Mouse (Mus musculus): ENCODE measurements at regions not wholly inside any gene's neighbourhood (a gene's known extent, or its start where the extent isn't known, plus 50 kb on each side); places are given as distances from the start of the nearest gene placed in this dataset.

- Histone ChIP-seq H3K9ac (replicated peaks; ENCODE audit: low read depth) (no peak overlapping the region), H3K27ac (ENCODE audit: low read length) (no peak overlapping the region), H3K4me1 (ENCODE audit: insufficient read depth, low read depth, low read length) (no peaks in the 10 kb centered on the region), H3K4me2 (replicated peaks; ENCODE audit: low read depth, low read length) (no peak overlapping the region), H3K4me3 (ENCODE audit: low read depth, low read length) (no peak overlapping the region), H3K36me3 (ENCODE audit: insufficient read depth, low read length) (no peaks in the 10 kb centered on the region), H3K27me3 (replicated peaks; ENCODE audit: insufficient read depth, low read length) (no peaks in the 10 kb centered on the region), H3K9me3 (ENCODE audit: low read length) (no peaks in the 10 kb centered on the region)
- no peak for DNase-seq (ENCODE audit: low spot score)
- TF ChIP-seq EP300 (IDR thresholded peaks at IDR 0.05), result no peak
- no peak for ATAC-seq
- WGBS, result 88% methylated on average over 1 of the region's 1 CpGs
These were observed 801.1 kb upstream of the Tmem132c start for GRCm38 (mm10) chr5:126440516-126440915.

DNA sequence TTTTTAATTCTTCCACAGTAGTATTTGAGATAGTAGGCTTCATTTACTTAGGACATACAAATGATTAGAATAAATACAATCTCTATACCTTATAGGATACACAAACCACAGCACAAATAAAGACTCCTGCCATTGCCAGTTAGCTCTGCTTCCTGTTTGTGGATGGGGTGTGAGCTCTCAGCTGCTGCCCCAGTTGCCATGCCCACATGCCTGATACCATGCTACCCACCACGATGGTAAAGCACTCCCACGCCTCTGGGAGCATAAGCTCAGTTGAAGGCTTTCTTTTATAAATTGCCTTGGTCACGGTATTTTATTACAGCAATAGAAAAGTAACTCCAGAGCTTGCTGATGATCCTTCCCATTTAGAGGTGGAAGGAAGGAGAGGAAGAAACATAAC lies 765.8 kb upstream of the Tmem132c start:
- no peaks in the 10 kb centered on the region for H3K27me3 ChIP-seq (replicated peaks; ENCODE audit: insufficient read depth, low read length)
- no peak overlapping the region for H3K4me2 ChIP-seq (replicated peaks; ENCODE audit: low read depth, low read length)
- no peaks in the 10 kb centered on the region for H3K9me3 ChIP-seq (ENCODE audit: low read length)
- DNase-seq (ENCODE audit: low spot score) (no peak), ATAC-seq (no peak)
- H3K9ac ChIP-seq (replicated peaks; ENCODE audit: low read depth), result no peak overlapping the region
- no peak for TF ChIP-seq CTCF (IDR thresholded peaks at IDR 0.05)
- TF ChIP-seq EP300 (IDR thresholded peaks at IDR 0.05), result no peak
- WGBS, result 59% methylated on average over 3 of the region's 3 CpGs
- no peaks in the 10 kb centered on the region for H3K36me3 ChIP-seq (ENCODE audit: insufficient read depth, low read length)
- H3K4me1 ChIP-seq (ENCODE audit: insufficient read depth, low read depth, low read length), result no peaks in the 10 kb centered on the region
- no peak overlapping the region for H3K27ac ChIP-seq (ENCODE audit: low read length)
- H3K4me3 ChIP-seq (ENCODE audit: low read depth, low read length), result no peak overlapping the region

GRCm38 (mm10) chr5:126522076-126522475 lies 719.5 kb upstream of the Tmem132c start:
- 73% methylated on average over 4 of the region's 4 CpGs for WGBS
- H3K36me3 ChIP-seq (ENCODE audit: insufficient read depth, low read length), result no peaks in the 10 kb centered on the region
- no peak for ATAC-seq
- H3K9me3 ChIP-seq (ENCODE audit: low read length), result no peaks in the 10 kb centered on the region
- no peak overlapping the region for H3K27ac ChIP-seq (ENCODE audit: low read length)
- H3K4me2 ChIP-seq (replicated peaks; ENCODE audit: low read depth, low read length), result no peak overlapping the region
- no peaks in the 10 kb centered on the region for H3K4me1 ChIP-seq (ENCODE audit: insufficient read depth, low read depth, low read length)
- TF ChIP-seq EP300 (IDR thresholded peaks at IDR 0.05) (no peak), CTCF (IDR thresholded peaks at IDR 0.05) (no peak)
- no peak overlapping the region for H3K4me3 ChIP-seq (ENCODE audit: low read depth, low read length)
- no peaks in the 10 kb centered on the region for H3K27me3 ChIP-seq (replicated peaks; ENCODE audit: insufficient read depth, low read length)
- H3K9ac ChIP-seq (replicated peaks; ENCODE audit: low read depth), result no peak overlapping the region
- DNase-seq (ENCODE audit: low spot score), result no peak

GRCm38 (mm10) chr5:126525863-126526262 lies 715.7 kb upstream of the Tmem132c start:
- no peak for TF ChIP-seq EP300 (IDR thresholded peaks at IDR 0.05)
- no peak for TF ChIP-seq CTCF (IDR thresholded peaks at IDR 0.05)
- H3K4me1 ChIP-seq (ENCODE audit: insufficient read depth, low read depth, low read length), result no peaks in the 10 kb centered on the region
- no peak overlapping the region for H3K9ac ChIP-seq (replicated peaks; ENCODE audit: low read depth)
- no peaks in the 10 kb centered on the region for H3K27me3 ChIP-seq (replicated peaks; ENCODE audit: insufficient read depth, low read length)
- DNase-seq (ENCODE audit: low spot score), result no peak
- no peak for ATAC-seq
- no peaks in the 10 kb centered on the region for H3K9me3 ChIP-seq (ENCODE audit: low read length)
- H3K27ac ChIP-seq (ENCODE audit: low read length), result no peak overlapping the region
- no peak overlapping the region for H3K4me2 ChIP-seq (replicated peaks; ENCODE audit: low read depth, low read length)
- WGBS, result 78% methylated on average over 4 of the region's 4 CpGs
- H3K36me3 ChIP-seq (ENCODE audit: insufficient read depth, low read length), result no peaks in the 10 kb centered on the region
- H3K4me3 ChIP-seq (ENCODE audit: low read depth, low read length), result no peak overlapping the region

DNA sequence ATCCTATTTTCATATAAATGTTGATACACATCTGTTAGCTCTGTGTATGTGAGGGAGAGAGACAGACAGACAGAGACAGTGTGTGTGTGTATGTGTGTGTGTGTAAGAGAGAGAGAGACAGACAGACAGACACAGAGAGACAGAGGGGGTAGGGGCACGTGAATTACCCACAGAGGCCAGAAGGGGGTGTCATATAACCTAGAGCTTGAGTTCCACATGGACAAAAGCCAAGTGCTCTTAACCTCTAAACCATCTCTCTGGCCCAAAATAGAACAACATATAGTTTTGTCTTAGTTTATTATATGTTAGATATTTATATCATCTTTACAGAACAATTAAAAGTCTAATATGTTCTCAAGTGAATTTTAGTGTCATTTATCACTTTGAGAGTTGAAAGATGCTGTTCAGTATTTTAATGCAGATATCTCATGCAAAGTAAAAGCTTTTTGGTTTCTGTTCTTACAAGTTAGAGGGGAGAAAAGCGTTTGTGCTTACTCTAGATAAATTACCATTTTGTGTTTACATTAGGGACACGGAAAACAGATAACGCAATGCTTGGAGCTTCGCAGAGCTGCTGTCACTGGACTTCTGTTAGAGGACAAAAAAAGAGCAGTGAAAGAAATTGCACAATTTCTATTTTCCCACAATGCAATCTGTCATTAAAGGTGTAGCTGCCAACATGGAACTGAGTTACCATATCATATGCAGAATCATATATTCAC lies 710.6 kb upstream of the Tmem132c start:
- WGBS, result 31% methylated on average over 5 of the region's 5 CpGs
- ATAC-seq, result no peak

GRCm38 (mm10) chr5:126531528-126531894 lies 710.1 kb upstream of the Tmem132c start:
- Histone ChIP-seq H3K9me3 (ENCODE audit: low read length) (no peaks in the 10 kb centered on the region), H3K4me2 (replicated peaks; ENCODE audit: low read depth, low read length) (no peak overlapping the region), H3K27ac (ENCODE audit: low read length) (no peak overlapping the region), H3K27me3 (replicated peaks; ENCODE audit: insufficient read depth, low read length) (no peaks in the 10 kb centered on the region), H3K36me3 (ENCODE audit: insufficient read depth, low read length) (no peaks in the 10 kb centered on the region), H3K4me3 (ENCODE audit: low read depth, low read length) (no peak overlapping the region), H3K4me1 (ENCODE audit: insufficient read depth, low read depth, low read length) (no peaks in the 10 kb centered on the region), H3K9ac (replicated peaks; ENCODE audit: low read depth) (no peak overlapping the region)
- 63% methylated on average over 5 of the region's 5 CpGs for WGBS
- no peak for TF ChIP-seq EP300 (IDR thresholded peaks at IDR 0.05)
- TF ChIP-seq CTCF (IDR thresholded peaks at IDR 0.05), result no peak
- ATAC-seq (no peak), DNase-seq (ENCODE audit: low spot score) (no peak)

More for the DNA sequence above, 710.6 kb upstream of the Tmem132c start:
- Histone ChIP-seq H3K36me3 (ENCODE audit: insufficient read depth, low read length) (no peaks in the 10 kb centered on the region), H3K27ac (ENCODE audit: low read length) (no peak overlapping the region), H3K4me1 (ENCODE audit: insufficient read depth, low read depth, low read length) (no peaks in the 10 kb centered on the region), H3K9me3 (ENCODE audit: low read length) (no peaks in the 10 kb centered on the region), H3K4me3 (ENCODE audit: low read depth, low read length) (no peak overlapping the region), H3K4me2 (replicated peaks; ENCODE audit: low read depth, low read length) (no peak overlapping the region), H3K27me3 (replicated peaks; ENCODE audit: insufficient read depth, low read length) (no peaks in the 10 kb centered on the region), H3K9ac (replicated peaks; ENCODE audit: low read depth) (no peak overlapping the region)
- peak; percentile 62 for DNase-seq (ENCODE audit: low spot score)
- no peak; the same call in 1 of the 2 replicates for TF ChIP-seq CTCF (IDR thresholded peaks at IDR 0.05)
- no peak for TF ChIP-seq EP300 (IDR thresholded peaks at IDR 0.05)

DNA sequence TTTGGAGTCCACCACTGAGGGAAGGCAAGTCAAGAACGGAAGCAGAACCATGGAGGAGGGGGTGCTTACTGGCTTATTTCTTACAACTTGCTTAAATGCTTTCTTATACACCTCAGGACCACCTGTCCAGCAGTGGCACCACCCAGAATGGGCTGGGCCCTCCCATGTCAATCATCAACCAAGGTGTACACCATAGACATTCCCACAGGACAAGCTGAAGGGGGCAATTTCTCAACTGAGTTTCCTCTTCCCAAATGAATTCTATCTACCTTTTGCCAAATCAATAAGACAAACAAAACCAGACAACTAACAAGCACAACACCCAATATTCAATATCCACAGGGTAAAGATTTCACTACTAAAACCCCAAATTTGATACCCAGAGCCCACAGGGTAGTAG lies 709.6 kb upstream of the Tmem132c start:
- no peak overlapping the region for H3K27ac ChIP-seq (ENCODE audit: low read length)
- H3K4me3 ChIP-seq (ENCODE audit: low read depth, low read length), result no peak overlapping the region
- no peaks in the 10 kb centered on the region for H3K27me3 ChIP-seq (replicated peaks; ENCODE audit: insufficient read depth, low read length)
- DNase-seq (ENCODE audit: low spot score), result no peak
- no peak for ATAC-seq
- H3K4me1 ChIP-seq (ENCODE audit: insufficient read depth, low read depth, low read length), result no peaks in the 10 kb centered on the region
- no peaks in the 10 kb centered on the region for H3K36me3 ChIP-seq (ENCODE audit: insufficient read depth, low read length)
- H3K9me3 ChIP-seq (ENCODE audit: low read length), result no peaks in the 10 kb centered on the region
- no peak overlapping the region for H3K9ac ChIP-seq (replicated peaks; ENCODE audit: low read depth)
- no peak for TF ChIP-seq CTCF (IDR thresholded peaks at IDR 0.05)
- TF ChIP-seq EP300 (IDR thresholded peaks at IDR 0.05), result no peak
- WGBS, result 90% methylated on average over 1 of the region's 1 CpGs
- H3K4me2 ChIP-seq (replicated peaks; ENCODE audit: low read depth, low read length), result no peak overlapping the region
